Mouse (Mus musculus): ENCODE measurements around the gene Lrrc34.

DNA sequence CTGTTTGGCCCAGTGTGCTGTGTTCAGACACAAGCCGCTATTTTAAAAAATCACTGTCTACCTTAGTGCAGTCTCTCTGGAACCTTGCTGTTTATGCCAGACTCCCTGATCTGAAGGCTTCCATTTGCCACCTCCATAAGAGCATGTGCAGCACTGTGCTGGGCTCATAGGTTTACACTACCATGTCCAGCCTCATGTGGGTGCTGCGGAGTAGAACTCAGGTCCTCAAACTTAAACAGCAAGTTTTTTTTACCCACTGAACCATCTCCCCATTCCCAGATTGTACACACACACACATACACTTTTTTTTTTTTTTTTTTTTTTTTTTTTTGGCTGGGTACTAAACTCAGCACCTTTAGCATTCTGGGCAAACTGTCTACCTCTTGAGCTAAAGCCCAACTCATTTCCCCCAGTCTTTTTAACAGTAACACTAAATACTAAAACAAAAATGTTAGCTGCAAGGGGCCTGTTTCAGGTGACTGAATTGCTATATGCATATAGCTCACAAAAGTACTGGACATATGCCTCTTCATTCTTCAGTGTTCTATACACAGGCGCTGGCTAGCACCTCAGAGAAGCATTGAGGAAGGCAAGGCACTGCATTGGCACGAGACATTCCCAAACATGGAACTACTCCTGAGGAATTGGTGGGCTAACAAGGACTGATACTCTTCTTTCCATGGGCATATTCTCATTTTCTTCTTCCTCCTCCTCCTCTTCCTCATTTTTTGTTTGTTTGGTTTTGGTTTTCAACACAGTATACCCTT is 53.8 kb downstream of the Lrrc34 start:
- 0 out of 2 replicates have a peak, but pooled peaks have one; percentile 23 for TF ChIP-seq CTCF (IDR thresholded peaks at IDR 0.05; ENCODE audit: insufficient read depth, low read length)
- TF ChIP-seq POLR2A (IDR thresholded peaks at IDR 0.05; ENCODE audit: borderline replicate concordance, extremely low read depth, low read depth, low read length): no peak
